ENCODE assay signal across 10 mouse cellular contexts in genomic region chr15:75143735-75144134, GRCm38 (mm10). TPM values are rescaled to one million over a fixed set of nuclear protein-coding genes. Genes with fewer than 3 reads are reported as not detected.
DNase-seq lines count a peak whose midpoint lies in the region; TF ChIP-seq lines count a peak whose summit lies in the region.
"Had no signal": no experiment of that assay in that cellular context is flagged by ENCODE, and none has a peak within 500 bp of the region (broad histone marks: within the 10 kb centered on the region; RNA-seq: fewer than 3 reads in every experiment).

No protein-coding gene starts in this region.

- H3K4me1 ChIP-seq in lung, adult 2 months (ENCODE audit: control insufficient read depth, insufficient read depth, low read length), result no peaks in the 10 kb centered on the region
- H3K4me1 ChIP-seq in bone marrow macrophage, adult 2 months (ENCODE audit: control insufficient read depth, insufficient read depth, low read length), result no peaks in the 10 kb centered on the region
- H3K4me1 ChIP-seq in thymus, adult 2 months (replicated peaks; ENCODE audit: control insufficient read depth, insufficient read depth, low read length), result no peaks in the 10 kb centered on the region
- H3K4me1 ChIP-seq: embryonic facial prominence, embryonic 13.5 days; hindbrain, embryonic 15.5 days had no signal

- no peak overlapping the region for H3K27ac ChIP-seq in bone marrow macrophage, adult 2 months (ENCODE audit: insufficient read depth, low read depth, low read length)
- H3K27ac ChIP-seq in thymus, adult 2 months (ENCODE audit: control insufficient read depth, insufficient read depth, low read length), result no peak overlapping the region
- H3K27ac ChIP-seq: embryonic facial prominence, embryonic 13.5 days; hindbrain, embryonic 15.5 days had no signal

- intact Hi-C loops in left cerebral cortex, postnatal 14 days (cut with DNase I), result no loop called here

- 67% methylated on average over 3 of the region's 3 CpGs for WGBS in lung, adult 2 months
- 80% methylated on average over 3 of the region's 3 CpGs for WGBS in thymus, adult 2 months

- no peak overlapping the region for H3K4me3 ChIP-seq in lung, adult 2 months (replicated peaks; ENCODE audit: extremely low read depth, low read depth, low read length)
- no peak overlapping the region for H3K4me3 ChIP-seq in bone marrow macrophage, adult 2 months (ENCODE audit: insufficient read depth, low read length)
- H3K4me3 ChIP-seq in thymus, adult 2 months (ENCODE audit: control insufficient read depth, insufficient read depth, low read length), result no peak overlapping the region
- H3K4me3 ChIP-seq: embryonic facial prominence, embryonic 13.5 days; hindbrain, embryonic 15.5 days had no signal

- DNase-seq in cerebellum, postnatal 10 days, result peak; percentile 28 to 30
- DNase-seq in cerebellum, adult 11-12 months, result no peak
- peak; percentile 9 for DNase-seq in lung, adult 2 months
- no peak for DNase-seq in lung, postnatal 25 days (ENCODE audit: low spot score)
- DNase-seq in thymus, adult 2 months, result peak; percentile 31
- no peak for DNase-seq in frontal cortex, postnatal 25 days (ENCODE audit: low spot score in 2 of 2)
- DNase-seq in left cerebral cortex, postnatal 14 days (ENCODE audit: low spot score in 2 of 2), result no peak

- TF ChIP-seq POLR2A in lung, adult 2 months (IDR thresholded peaks at IDR 0.05; ENCODE audit: borderline replicate concordance, extremely low read depth, low read depth, low read length), result no peak
- no peak for TF ChIP-seq POLR2A in bone marrow macrophage, adult 2 months (IDR thresholded peaks at IDR 0.05; ENCODE audit: borderline replicate concordance, low read depth, low read length)
- no peak for TF ChIP-seq POLR2A in thymus, adult 2 months (IDR thresholded peaks at IDR 0.05; ENCODE audit: control insufficient read depth, extremely low read depth, insufficient read depth, low read length, poor library complexity)

- TF ChIP-seq CTCF in lung, adult 2 months (IDR thresholded peaks at IDR 0.05; ENCODE audit: insufficient read depth, low read length), result peak; percentile 54
- TF ChIP-seq CTCF in bone marrow macrophage, adult 2 months (IDR thresholded peaks at IDR 0.05; ENCODE audit: low read depth, low read length), result 0 out of 2 replicates have a peak, but pooled peaks have one; percentile 8
- no peak; the same call in 1 of the 2 replicates for TF ChIP-seq CTCF in thymus, adult 2 months (IDR thresholded peaks at IDR 0.05; ENCODE audit: borderline replicate concordance, control insufficient read depth, extremely low read depth, insufficient read depth, low read length, poor library complexity)

- no peaks in the 10 kb centered on the region for H3K36me3 ChIP-seq in thymus, adult 2 months (ENCODE audit: control insufficient read depth, insufficient read depth, low read length)
- H3K36me3 ChIP-seq: embryonic facial prominence, embryonic 13.5 days; hindbrain, embryonic 15.5 days had no signal

- H3K27me3 ChIP-seq in thymus, adult 2 months (ENCODE audit: control insufficient read depth, insufficient read depth, low read length), result no peaks in the 10 kb centered on the region
- H3K27me3 ChIP-seq: embryonic facial prominence, embryonic 13.5 days; hindbrain, embryonic 15.5 days had no signal

RNA-seq across cellular contexts. Expression of gene Ly6g, which starts 11.3 kb away (rescaled TPM):
- 0.26 and 0.38 TPM in 2 replicates for polyA plus RNA-seq in lung, adult 2 months (2012; rRNA removed)
- polyA plus RNA-seq in bone marrow macrophage, adult 2 months (2012; ENCODE audit: insufficient read depth, insufficient read length, missing spikeins), result not detected in 2 replicates
- 1.7 and 2.5 TPM in 2 replicates for polyA plus RNA-seq in thymus, adult 2 months (2012; rRNA removed)
- not detected for total RNA-seq in left cerebral cortex, postnatal 14 days (2021)
- polyA plus RNA-seq: embryonic facial prominence, embryonic 13.5 days; hindbrain, embryonic 15.5 days had no signal

RNA-seq across cellular contexts. Expression of gene Ly6c2, which starts 32.0 kb away (rescaled TPM):
- polyA plus RNA-seq in lung, adult 2 months (2012; rRNA removed), result 37.1 and 42.9 TPM in 2 replicates
- 4.2 TPM in 1 of 2 replicates, not detected in the other for polyA plus RNA-seq in bone marrow macrophage, adult 2 months (2012; ENCODE audit: insufficient read depth, insufficient read length, missing spikeins)
- polyA plus RNA-seq in thymus, adult 2 months (2012; rRNA removed), result 99.7 and 179 TPM in 2 replicates
- 1 to 10 TPM in 1 of 2 experiments, under 1 TPM in 1; 0.82 to 1.9 TPM for total RNA-seq in left cerebral cortex, postnatal 14 days (2021)

Comparison
In these comparisons a context has a peak if more than half of its experiments do, and no peak if none do; other contexts are left out.
1. DNase-seq: peak in cerebellum, postnatal 10 days (2 of 2), lung, adult 2 months (single experiment) and thymus, adult 2 months (single experiment); none in cerebellum, adult 11-12 months (single experiment), lung, postnatal 25 days (single experiment), frontal cortex, postnatal 25 days (0 of 2) and left cerebral cortex, postnatal 14 days (0 of 2).